Comparison of ENCODE assay signal across 8 mouse cellular contexts in genomic region chr11:110379661-110380309, GRCm38 (mm10). TPM values are rescaled to one million over a fixed set of nuclear protein-coding genes. Genes with fewer than 3 reads are reported as not detected.
DNase-seq lines count a peak whose midpoint lies in the region; ATAC-seq and TF ChIP-seq lines count a peak whose summit lies in the region.

No protein-coding gene starts in this region.

- peak; percentile 49 for TF ChIP-seq CTCF in lung, postnatal 0 days (IDR thresholded peaks at IDR 0.05)

- H3K36me3 ChIP-seq in hindbrain, embryonic 12.5 days: no peaks in the 10 kb centered on the region
- no peaks in the 10 kb centered on the region for H3K36me3 ChIP-seq in lung, postnatal 0 days (ENCODE audit: insufficient read depth, low read length)

- peak overlapping the region; percentile 29 for H3K4me3 ChIP-seq in hindbrain, embryonic 12.5 days
- H3K4me3 ChIP-seq in lung, postnatal 0 days (ENCODE audit: low read depth, low read length): peak overlapping the region; percentile 32

- H3K4me1 ChIP-seq in hindbrain, embryonic 12.5 days: peaks cover 9% of the 10 kb centered on the region
- no peaks in the 10 kb centered on the region; the same call in 1 of the 2 replicates for H3K4me1 ChIP-seq in lung, postnatal 0 days (ENCODE audit: insufficient read depth, low read depth, low read length)

- TF ChIP-seq EP300 in lung, postnatal 0 days (IDR thresholded peaks at IDR 0.05): no peak

- H3K27ac ChIP-seq in hindbrain, embryonic 12.5 days: no peak overlapping the region
- H3K27ac ChIP-seq in lung, postnatal 0 days (ENCODE audit: low read length): no peak overlapping the region

- peak overlapping the region; percentile 42 for H3K9ac ChIP-seq in hindbrain, embryonic 12.5 days
- H3K9ac ChIP-seq in lung, postnatal 0 days (replicated peaks; ENCODE audit: low read depth): no peak overlapping the region

- H3K9me3 ChIP-seq in hindbrain, embryonic 12.5 days (replicated peaks): no peaks in the 10 kb centered on the region
- no peaks in the 10 kb centered on the region for H3K9me3 ChIP-seq in lung, postnatal 0 days (ENCODE audit: low read length)

- H3K4me2 ChIP-seq in hindbrain, embryonic 12.5 days (replicated peaks): peak overlapping the region; percentile 59
- H3K4me2 ChIP-seq in lung, postnatal 0 days (replicated peaks; ENCODE audit: low read depth, low read length): peak overlapping the region; percentile 66

- no peak for ATAC-seq in hindbrain, embryonic 12.5 days (ENCODE audit: low FRiP score)
- ATAC-seq in lung, postnatal 0 days: peak; percentile 95

- DNase-seq in Muller cell, postnatal 12 days (ENCODE audit: inconsistent ontology term): peak; percentile 74
- DNase-seq in cerebellum, postnatal 10 days: peak; percentile 50 to 59
- peak; percentile 41 to 51 for DNase-seq in frontal cortex, postnatal 36 days (ENCODE audit: low spot score in 2 of 2)
- peak; percentile 46 to 50 for DNase-seq in layer of hippocampus, postnatal 14 days (ENCODE audit: low spot score in 2 of 2)
- peak; percentile 82 for DNase-seq in lung, postnatal 0 days (ENCODE audit: low spot score)
- DNase-seq in ovary, postnatal 36 days (ENCODE audit: low spot score): peak; percentile 62
- DNase-seq in adipocyte (ENCODE audit: low spot score): no peak

- peaks cover 4% of the 10 kb centered on the region; the same call in 1 of the 2 replicates for H3K27me3 ChIP-seq in hindbrain, embryonic 12.5 days
- H3K27me3 ChIP-seq in lung, postnatal 0 days (replicated peaks; ENCODE audit: insufficient read depth, low read length): no peaks in the 10 kb centered on the region

- 14% methylated on average over 20 of the region's 20 CpGs for WGBS in hindbrain, embryonic 12.5 days
- WGBS in lung, postnatal 0 days: 4% methylated on average over 20 of the region's 20 CpGs

RNA-seq across cellular contexts. Expression of gene Map2k6, which starts 19.1 kb away (rescaled TPM):
- polyA plus RNA-seq in hindbrain, embryonic 12.5 days (2016; fragmentation: Nextera tagmentation; extraction: Ambion mirVana): 27.8 and 34.4 TPM in 2 replicates
- 10 to 100 TPM; 28.8 to 28.9 TPM for total RNA-seq in layer of hippocampus, postnatal 14 days (2021)
- 4.7 and 5.1 TPM in 2 replicates for polyA plus RNA-seq in lung, postnatal 0 days (2015; fragmentation: Nextera tagmentation; extraction: Ambion mirVana)

RNA-seq across cellular contexts. Expression of gene Abca5, which starts 42.3 kb away (rescaled TPM):
- 5.9 and 8.9 TPM in 2 replicates for polyA plus RNA-seq in hindbrain, embryonic 12.5 days (2016; fragmentation: Nextera tagmentation; extraction: Ambion mirVana)
- total RNA-seq in layer of hippocampus, postnatal 14 days (2021): 10 to 100 TPM; 27.6 to 31.4 TPM
- 8.2 and 9.0 TPM in 2 replicates for polyA plus RNA-seq in lung, postnatal 0 days (2015; fragmentation: Nextera tagmentation; extraction: Ambion mirVana)
